Mouse (Mus musculus) bone marrow macrophage, adult 2 months (primary cell): ENCODE measurements around the gene Bnip2. TPM values are rescaled to one million over a fixed set of nuclear protein-coding genes. Genes with fewer than 3 reads are reported as not detected.

Experiments used
- H3K27ac ChIP-seq: 2 replicates; pipeline ENCODE4 v1.5.1; 2012; ENCODE audit warnings: low read depth, low read length; ENCODE audit not compliant: insufficient read depth
- H3K4me1 ChIP-seq: 2 replicates; pipeline ENCODE4 v1.6.1; 2012; ENCODE audit warnings: low read length; ENCODE audit not compliant: control insufficient read depth, insufficient read depth
- H3K4me3 ChIP-seq: 2 replicates; pipeline ENCODE4 v1.5.1; 2012; ENCODE audit warnings: mild to moderate bottlenecking, low read length, moderate library complexity; ENCODE audit not compliant: insufficient read depth
- CTCF ChIP-seq: IDR thresholded peaks from 2 replicates; pipeline ENCODE4 v1.5.1; 2012; ENCODE audit warnings: low read depth, mild to moderate bottlenecking, low read length, moderate library complexity
- POLR2A ChIP-seq: IDR thresholded peaks from 2 replicates; pipeline ENCODE4 v1.6.1; 2012; ENCODE audit warnings: mild to moderate bottlenecking, low read depth, low read length, borderline replicate concordance
- polyA plus RNA-seq: library from polyadenylated mRNA; stranded (reverse); fragments of >200 nt; gene quantifications from 2 replicates; pipeline ENCODE4 v1.2.4, GENCODE M21; 2012; ENCODE audit not compliant: missing spikeins, insufficient read depth, insufficient read length

The Bnip2 gene
- polyA plus RNA-seq, 1 experiment, result 196 TPM

- no peak for TF ChIP-seq POLR2A
- TF ChIP-seq CTCF, result no peak
- Histone ChIP-seq H3K4me3 (peak overlapping the region; percentile 79), H3K4me1 (peaks cover 23% of the 10 kb centered on the region), H3K27ac (0 out of 2 replicates have a peak overlapping the region, but pooled peaks have one; percentile 9)
Measured at GRCm38 (mm10) chr9:69988706-69989302, 462 bp upstream of the Bnip2 start.

- Histone ChIP-seq H3K27ac (no peak overlapping the region), H3K4me3 (peak overlapping the region; percentile 43), H3K4me1 (peaks cover 37% of the 10 kb centered on the region)
- no peak; the same call in 1 of the 2 replicates for TF ChIP-seq CTCF
- TF ChIP-seq POLR2A, result no peak
Measured at GRCm38 (mm10) chr9:69990346-69990745, 1.1 kb downstream of the Bnip2 start.

- H3K4me3 ChIP-seq, result peak overlapping the region; percentile 29
- TF ChIP-seq CTCF (no peak), POLR2A (no peak)
- peaks cover 37% of the 10 kb centered on the region for H3K4me1 ChIP-seq
- H3K27ac ChIP-seq, result peak overlapping the region; percentile 86
Measured at GRCm38 (mm10) chr9:69992841-69993277, 3.6 kb downstream of the Bnip2 start.

- TF ChIP-seq POLR2A (no peak), CTCF (no peak)
- peak overlapping the region; percentile 76 for H3K27ac ChIP-seq
- H3K4me3 ChIP-seq, result no peak overlapping the region
- H3K4me1 ChIP-seq, result peaks cover 37% of the 10 kb centered on the region
Measured at GRCm38 (mm10) chr9:69993479-69993878, 4.2 kb downstream of the Bnip2 start.

- TF ChIP-seq CTCF, result no peak
- no peak for TF ChIP-seq POLR2A
- H3K27ac ChIP-seq, result no peak overlapping the region
- H3K4me3 ChIP-seq, result no peak overlapping the region
- peaks cover 37% of the 10 kb centered on the region for H3K4me1 ChIP-seq
Measured at GRCm38 (mm10) chr9:69994547-69994946, 5.3 kb downstream of the Bnip2 start.

- TF ChIP-seq CTCF (no peak), POLR2A (no peak)
- no peak overlapping the region for H3K4me3 ChIP-seq
- H3K27ac ChIP-seq, result no peak overlapping the region
- H3K4me1 ChIP-seq, result peaks cover 13% of the 10 kb centered on the region
Measured at GRCm38 (mm10) chr9:69999318-69999717, 10.1 kb downstream of the Bnip2 start.

- Histone ChIP-seq H3K4me3 (no peak overlapping the region), H3K27ac (no peak overlapping the region), H3K4me1 (peaks cover 5% of the 10 kb centered on the region)
- no peak for TF ChIP-seq CTCF
- no peak for TF ChIP-seq POLR2A
Measured at GRCm38 (mm10) chr9:70003516-70003915, 14.2 kb downstream of the Bnip2 start.

GRCm38 (mm10) chr9:70006984-70007383 lies 17.7 kb downstream of the Bnip2 start:
- Histone ChIP-seq H3K4me1 (peaks cover 12% of the 10 kb centered on the region), H3K27ac (no peak overlapping the region), H3K4me3 (no peak overlapping the region)
- TF ChIP-seq CTCF, result no peak
- no peak for TF ChIP-seq POLR2A

- Histone ChIP-seq H3K4me3 (no peak overlapping the region), H3K27ac (no peak overlapping the region), H3K4me1 (peaks cover 13% of the 10 kb centered on the region)
- TF ChIP-seq CTCF (no peak), POLR2A (no peak)
Measured at GRCm38 (mm10) chr9:70007506-70008248, 18.4 kb downstream of the Bnip2 start.

GRCm38 (mm10) chr9:70009754-70010304 lies 20.6 kb downstream of the Bnip2 start:
- Histone ChIP-seq H3K4me1 (peaks cover 21% of the 10 kb centered on the region), H3K27ac (no peak overlapping the region), H3K4me3 (no peak overlapping the region)
- no peak for TF ChIP-seq POLR2A
- TF ChIP-seq CTCF, result no peak
